Mouse (Mus musculus) cerebellum, adult 2 months (tissue): ENCODE data around the gene Hnrnph1.

ENCODE experiments used
- CTCF ChIP-seq: fragments of 200-500 bp; IDR thresholded peaks from 2 replicates; pipeline ENCODE4 v1.5.1; 2011; ENCODE audit warnings: low read depth, mild to moderate bottlenecking, control low read depth, low read length, moderate library complexity, borderline replicate concordance; ENCODE audit not compliant: insufficient read depth
- POLR2A ChIP-seq: fragments of 200-500 bp; IDR thresholded peaks from 2 replicates; pipeline ENCODE4 v1.6.1; 2011; ENCODE audit warnings: low read length, control low read depth, borderline replicate concordance; ENCODE audit not compliant: insufficient read depth

GRCm38 (mm10) chr11:50407235-50407634, 30.4 kb downstream of the Hnrnph1 start:
- no peak for TF ChIP-seq CTCF
- TF ChIP-seq POLR2A, result no peak
